Mouse (Mus musculus): ENCODE measurements around the gene Adora3. TPM values are rescaled to one million over a fixed set of nuclear protein-coding genes. Genes with fewer than 3 reads are reported as not detected.

The Adora3 gene
- total RNA-seq (2021), result 1 to 10 TPM in 1 of 2 experiments, under 1 TPM in 1; 0.82 to 1.2 TPM
- long read RNA-seq, experiment 1, partial matches to known transcripts, result 0 of 2 reads
- long read RNA-seq, experiment 1, other reads (novel, unspliced or antisense), result 0 of 2 reads
- long read RNA-seq, experiment 2, partial matches to known transcripts, result 0 of 2 reads
- long read RNA-seq, experiment 2, other reads (novel, unspliced or antisense), result 0 of 2 reads

DNA sequence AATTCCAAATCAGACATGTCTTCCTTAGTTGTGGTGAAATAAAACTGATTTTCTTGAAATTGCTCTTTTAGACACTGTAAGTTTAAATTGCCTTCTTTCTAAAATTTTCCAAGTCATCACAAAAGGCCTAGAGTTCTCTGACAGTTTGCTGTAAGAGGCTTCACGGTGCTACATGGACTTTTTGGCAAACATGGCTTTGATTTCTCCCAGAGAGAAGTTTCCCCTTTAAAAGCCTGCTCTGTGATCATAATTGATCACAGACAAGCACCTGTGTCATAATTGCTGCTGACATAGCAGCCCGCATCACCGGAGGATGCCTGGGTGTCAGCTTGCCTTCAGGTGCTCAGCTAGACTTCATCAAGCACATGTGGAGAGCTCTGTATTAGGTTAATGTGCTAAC, at the start of gene Adora3, which contains the start of gene Tmigd3:
Gene Adora3 (plus strand): TSS at position 301 of the 400 bp plus-strand sequence.
Gene Tmigd3 (plus strand): TSS at position 346 of the 400 bp plus-strand sequence.
- H3K27ac ChIP-seq, result peak within 1 kb of the TSS; percentile 82
- TF ChIP-seq CTCF (conservative IDR thresholded peaks at IDR 0.05), result no peak
- DNase-seq (ENCODE audit: low spot score in 2 of 2), result no peak
- H3K4me3 ChIP-seq, result no peak within 1 kb of the TSS

DNA sequence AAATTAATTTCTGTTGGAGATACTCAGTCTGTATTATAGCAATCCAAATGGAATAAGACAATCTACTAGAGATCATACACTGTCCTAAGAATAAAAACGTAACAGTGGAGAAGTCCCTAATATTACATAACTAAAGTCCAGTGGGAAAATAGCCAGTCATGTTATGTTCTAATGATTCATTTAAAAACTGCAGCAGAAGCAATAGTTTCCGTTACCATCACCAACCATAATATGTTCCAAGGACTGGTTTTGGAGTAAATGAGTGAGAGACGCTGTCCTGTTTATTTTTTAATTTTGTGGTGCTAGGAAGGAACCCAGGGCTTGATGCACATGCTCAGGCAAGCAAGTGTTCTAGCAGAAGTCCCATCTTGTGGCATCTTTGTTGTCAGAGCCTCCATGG, 49.2 kb upstream of the Adora3 start:
- no peak for DNase-seq (ENCODE audit: low spot score in 2 of 2)
- Histone ChIP-seq H3K4me3 (no peak overlapping the region), H3K27ac (no peak overlapping the region)
- TF ChIP-seq CTCF (conservative IDR thresholded peaks at IDR 0.05), result no peak

DNA sequence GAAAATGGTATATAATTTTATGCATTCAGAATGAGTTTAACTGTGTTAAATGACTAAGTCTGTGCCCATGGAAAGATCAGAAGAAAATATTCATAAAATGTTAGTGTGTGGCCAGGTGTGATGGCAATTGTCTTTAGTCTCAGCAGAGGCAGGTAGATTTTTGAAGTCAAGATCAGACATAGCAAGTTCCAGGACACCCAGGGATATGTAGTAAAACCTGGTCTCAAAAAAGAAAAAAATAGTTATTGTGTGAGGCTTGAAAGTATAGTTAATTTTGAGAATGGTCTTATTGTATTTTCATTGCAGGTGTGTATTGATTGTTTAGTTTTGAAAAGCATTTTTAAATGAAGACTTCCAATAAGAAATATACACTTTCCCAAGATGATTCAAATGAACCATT, 47.0 kb upstream of the Adora3 start:
- TF ChIP-seq CTCF (conservative IDR thresholded peaks at IDR 0.05), result no peak
- no peak for DNase-seq (ENCODE audit: low spot score in 2 of 2)

DNA sequence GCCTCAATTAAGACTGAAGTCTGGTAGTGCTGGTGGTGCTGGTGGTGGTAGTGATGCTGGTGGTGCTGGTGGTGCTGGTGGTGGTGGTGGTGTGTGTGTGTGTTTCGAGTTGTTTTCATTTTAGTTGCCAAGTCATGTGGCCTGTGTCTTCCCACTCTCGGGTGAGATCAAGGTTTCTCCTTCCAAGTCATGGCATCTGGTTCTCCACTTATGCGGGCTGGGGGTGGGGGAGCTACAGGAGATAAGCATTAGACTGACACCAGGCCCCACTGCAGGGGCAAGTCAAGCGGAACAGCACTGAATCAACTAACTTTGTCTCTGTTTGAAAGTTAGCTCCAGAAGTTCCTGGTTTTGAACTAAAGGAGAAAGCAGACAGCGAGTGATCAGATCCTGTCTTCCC, 46.6 kb upstream of the Adora3 start:
- no peak for TF ChIP-seq CTCF (conservative IDR thresholded peaks at IDR 0.05)
- no peak for DNase-seq (ENCODE audit: low spot score in 2 of 2)

More for the DNA sequence above, 47.0 kb upstream of the Adora3 start:
- Histone ChIP-seq H3K27ac (no peak overlapping the region), H3K4me3 (no peak overlapping the region)

DNA sequence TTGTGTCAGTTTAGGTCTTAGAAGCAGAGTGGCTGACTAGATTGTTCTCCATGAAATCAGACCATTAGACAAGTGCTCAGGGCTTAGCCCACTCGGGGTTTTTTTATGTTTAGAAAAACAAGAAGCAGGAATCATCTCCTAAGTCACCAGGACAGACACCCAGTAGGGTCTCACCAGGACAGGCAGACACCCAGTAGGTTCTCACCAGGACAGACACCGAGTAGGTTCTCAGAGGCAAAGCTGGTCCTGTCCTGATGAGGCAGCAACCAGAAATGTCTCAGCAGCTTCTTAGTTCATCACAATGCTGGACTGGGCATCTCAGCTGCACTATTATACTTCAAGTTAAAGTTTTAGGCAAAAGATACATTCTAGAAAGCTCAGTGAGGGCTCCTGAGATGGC, 46.0 kb upstream of the Adora3 start:
- H3K4me3 ChIP-seq, result no peak overlapping the region
- H3K27ac ChIP-seq, result no peak overlapping the region
- TF ChIP-seq CTCF (conservative IDR thresholded peaks at IDR 0.05), result no peak
- DNase-seq (ENCODE audit: low spot score in 2 of 2), result no peak

More for the DNA sequence above, 46.6 kb upstream of the Adora3 start:
- Histone ChIP-seq H3K4me3 (no peak overlapping the region), H3K27ac (no peak overlapping the region)

DNA sequence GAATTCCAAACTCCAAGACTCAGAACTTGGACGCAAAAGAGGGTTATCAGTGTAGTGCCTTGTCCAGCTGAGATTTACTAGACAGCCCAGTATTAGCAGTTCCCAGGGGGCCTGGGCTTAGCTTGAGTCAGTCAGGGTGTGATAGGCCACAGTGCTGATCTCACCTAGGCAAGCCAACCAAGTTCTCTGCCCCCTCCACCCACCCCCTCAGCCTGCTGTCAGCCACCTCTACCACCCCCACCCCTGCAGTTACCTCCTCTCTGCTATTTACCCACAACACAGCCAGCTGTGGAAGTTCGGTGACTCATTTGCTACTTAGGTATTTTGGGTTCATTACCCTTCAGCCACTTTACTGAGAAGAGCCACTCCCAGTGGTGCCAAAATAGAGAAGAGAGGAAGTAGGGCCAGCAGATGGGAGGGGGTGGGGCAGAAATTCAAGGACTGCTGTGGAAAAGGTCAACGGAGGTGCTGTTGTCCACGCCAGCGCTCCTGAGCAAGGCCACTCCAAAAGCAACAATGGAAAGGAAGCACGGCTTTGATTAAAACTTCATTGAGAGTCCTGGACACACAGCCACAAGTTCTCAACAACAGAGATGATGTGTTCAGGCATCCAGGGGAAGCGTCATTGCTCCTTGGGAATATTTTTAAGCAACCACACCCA, 45.0 kb upstream of the Adora3 start:
- Histone ChIP-seq H3K4me3 (no peak overlapping the region), H3K27ac (peak overlapping the region; percentile 39; the same call in 1 of the 2 replicates)
- DNase-seq (ENCODE audit: low spot score in 2 of 2), result no peak
- TF ChIP-seq CTCF (conservative IDR thresholded peaks at IDR 0.05), result no peak

DNA sequence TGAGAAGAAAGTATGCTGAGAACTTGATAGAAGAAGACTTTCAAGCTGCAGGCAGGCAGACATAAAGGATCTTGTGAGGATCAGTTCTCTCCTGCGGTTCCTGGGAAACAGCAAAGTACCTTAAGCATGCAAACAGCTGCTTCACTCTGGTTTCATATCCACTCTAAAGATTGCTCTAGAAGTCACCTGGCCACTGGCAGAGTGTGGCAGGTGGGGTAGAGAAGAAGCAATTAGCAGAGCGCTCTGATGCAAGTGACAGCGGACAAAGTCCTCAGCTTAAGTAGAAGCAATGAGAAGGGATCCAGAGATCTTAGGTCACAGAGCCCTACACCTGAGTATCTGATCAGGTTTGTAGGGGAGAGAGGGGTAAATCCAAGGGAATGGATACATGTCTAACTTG, 39.1 kb upstream of the Adora3 start:
- no peak for DNase-seq (ENCODE audit: low spot score in 2 of 2)
- Histone ChIP-seq H3K27ac (no peak overlapping the region), H3K4me3 (no peak overlapping the region)
- no peak for TF ChIP-seq CTCF (conservative IDR thresholded peaks at IDR 0.05)

DNA sequence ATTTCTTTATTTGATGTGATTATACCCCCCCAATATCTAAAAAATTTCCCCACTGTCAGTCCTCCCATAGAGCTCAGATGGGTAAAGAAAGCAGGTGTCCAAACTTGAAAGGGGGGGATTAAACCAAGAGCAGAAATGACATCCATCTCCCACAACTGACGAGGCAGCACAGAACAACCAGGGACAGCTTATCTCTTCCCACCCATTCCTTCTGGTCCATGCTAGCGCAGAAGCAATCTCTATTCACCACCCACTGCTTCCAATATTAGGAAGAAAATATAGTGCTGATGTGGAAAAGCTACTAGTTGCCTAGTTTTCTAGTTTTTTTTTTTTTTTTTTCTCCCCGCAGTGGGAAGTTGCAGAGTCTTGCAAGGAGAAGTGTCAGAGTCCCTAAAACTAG, 34.8 kb upstream of the Adora3 start:
- no peak for TF ChIP-seq CTCF (conservative IDR thresholded peaks at IDR 0.05)
- Histone ChIP-seq H3K27ac (peak overlapping the region; percentile 71), H3K4me3 (no peak overlapping the region)
- DNase-seq (ENCODE audit: low spot score in 2 of 2), result peak; percentile 23 to 52

DNA sequence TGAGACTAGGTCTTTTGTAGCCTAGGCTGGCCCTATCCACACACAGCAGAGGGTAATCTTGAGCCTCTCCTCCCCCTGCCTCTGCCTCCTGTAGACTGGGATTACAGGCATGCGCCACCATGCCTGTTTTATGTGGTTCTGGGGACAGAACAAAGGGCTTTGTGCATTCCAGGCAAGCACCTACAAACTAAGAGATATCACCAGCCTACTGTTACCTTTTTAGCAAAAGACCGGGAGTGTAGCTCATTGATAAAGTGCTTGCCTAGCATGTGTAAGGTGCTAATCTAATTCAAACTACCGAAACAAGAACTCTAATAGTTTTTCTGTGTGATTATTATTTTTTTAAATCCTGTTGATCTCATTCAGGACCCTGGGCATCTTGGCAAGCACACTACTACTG, 33.8 kb upstream of the Adora3 start:
- Histone ChIP-seq H3K27ac (no peak overlapping the region; the same call in 1 of the 2 replicates), H3K4me3 (no peak overlapping the region)
- DNase-seq (ENCODE audit: low spot score in 2 of 2), result no peak
- TF ChIP-seq CTCF (conservative IDR thresholded peaks at IDR 0.05), result no peak

DNA sequence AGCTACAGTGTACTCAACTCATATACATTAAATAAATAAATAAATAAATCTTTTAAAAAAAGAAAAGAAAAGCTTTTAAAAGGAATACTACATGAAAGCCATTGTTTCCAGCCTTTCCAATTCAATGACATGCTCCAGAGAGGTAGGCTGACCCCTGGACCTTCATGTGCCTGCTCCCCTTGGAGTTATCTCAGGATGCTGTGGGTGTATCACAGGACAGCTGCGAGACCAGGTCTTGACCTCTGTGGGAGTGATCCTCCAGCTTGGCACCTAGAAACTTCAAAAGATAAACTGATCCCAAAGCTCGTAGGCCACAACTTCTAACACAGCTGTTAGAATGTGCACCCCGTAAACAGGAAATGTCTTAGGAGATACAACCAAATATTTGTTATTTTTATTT, 32.0 kb upstream of the Adora3 start:
- no peak overlapping the region for H3K27ac ChIP-seq
- no peak overlapping the region for H3K4me3 ChIP-seq
- TF ChIP-seq CTCF (conservative IDR thresholded peaks at IDR 0.05), result no peak
- no peak for DNase-seq (ENCODE audit: low spot score in 2 of 2)

DNA sequence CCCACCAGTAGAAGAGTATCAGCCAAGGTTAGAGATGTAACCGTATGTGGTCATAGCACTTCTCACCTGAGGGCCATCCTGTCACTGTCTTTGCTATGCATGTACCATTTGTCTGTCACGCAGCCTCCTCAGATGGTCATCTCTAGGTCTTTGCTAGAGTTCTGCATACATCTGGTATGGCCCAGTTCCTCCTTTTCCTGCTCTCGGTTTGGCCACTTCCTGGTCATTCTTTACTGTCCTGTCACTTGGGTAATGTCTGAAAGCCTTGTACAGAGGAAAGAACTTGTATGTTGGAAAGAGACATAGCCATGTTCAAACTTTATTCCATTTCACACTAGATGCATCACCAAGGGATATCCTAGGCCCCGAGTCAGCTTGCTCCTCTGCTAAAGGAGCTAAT, 30.8 kb upstream of the Adora3 start:
- Histone ChIP-seq H3K4me3 (no peak overlapping the region), H3K27ac (no peak overlapping the region)
- no peak for DNase-seq (ENCODE audit: low spot score in 2 of 2)
- no peak for TF ChIP-seq CTCF (conservative IDR thresholded peaks at IDR 0.05)

DNA sequence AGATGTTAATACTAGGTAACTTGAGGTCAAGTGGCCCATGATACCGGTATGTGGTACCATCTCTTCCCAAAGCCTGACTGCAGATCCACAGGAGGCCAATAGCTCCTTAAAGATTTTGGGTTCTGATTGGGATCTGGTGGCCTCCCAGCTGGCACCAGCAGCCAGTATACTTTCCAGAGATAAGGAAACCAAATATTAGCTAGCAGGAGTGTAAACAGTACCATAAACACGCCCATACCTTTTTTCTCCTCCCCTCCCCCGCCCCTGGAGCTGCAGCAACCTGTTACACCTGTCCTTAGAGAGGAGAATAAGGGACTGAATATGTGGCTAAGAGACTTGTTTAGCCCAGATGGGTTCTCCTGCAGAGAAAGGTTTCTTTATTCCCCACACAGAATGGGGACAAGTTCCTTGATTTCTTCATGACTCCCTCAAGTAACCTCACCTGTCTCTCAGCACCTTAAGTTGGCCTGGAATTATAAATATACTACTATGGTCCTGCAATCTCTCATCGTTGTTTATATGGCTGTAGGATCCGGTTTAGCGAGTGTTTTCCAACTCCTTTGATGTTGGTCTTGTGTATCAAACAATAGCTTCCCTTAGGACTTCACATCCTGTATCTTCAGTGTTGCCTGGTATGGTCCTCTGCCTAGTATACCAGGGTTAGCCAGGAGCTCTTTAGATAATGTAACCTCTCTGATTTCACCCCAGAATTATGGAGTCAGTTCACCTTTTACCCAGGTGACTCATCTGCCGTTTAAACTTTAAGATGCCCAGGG, 24.2 kb upstream of the Adora3 start:
- Histone ChIP-seq H3K4me3 (no peak overlapping the region), H3K27ac (no peak overlapping the region)
- TF ChIP-seq CTCF (conservative IDR thresholded peaks at IDR 0.05), result no peak

DNA sequence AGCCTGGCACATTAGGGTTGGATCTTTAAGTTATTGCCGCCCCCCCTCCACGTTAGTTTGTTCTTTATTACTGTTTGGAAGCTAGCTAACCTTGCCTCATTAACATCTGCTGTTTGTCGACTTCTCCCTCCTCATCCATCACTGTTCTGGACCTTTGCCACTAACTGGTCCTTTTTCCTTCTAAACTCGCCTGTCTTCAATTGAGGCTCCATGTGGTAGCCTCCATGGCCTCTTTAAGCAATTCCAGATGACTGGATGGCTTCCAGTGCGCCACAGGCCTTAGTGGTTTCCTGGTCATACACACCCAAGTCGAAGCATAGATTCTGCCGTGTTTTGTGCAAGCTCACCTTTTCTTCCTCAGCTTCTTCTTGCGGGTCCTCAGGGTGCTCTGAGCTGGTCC, 16.9 kb upstream of the Adora3 start:
- Histone ChIP-seq H3K4me3 (no peak overlapping the region), H3K27ac (peak overlapping the region; percentile 65; the same call in 1 of the 2 replicates)
- no peak for DNase-seq (ENCODE audit: low spot score in 2 of 2)
- no peak for TF ChIP-seq CTCF (conservative IDR thresholded peaks at IDR 0.05)

More for the DNA sequence above, 24.2 kb upstream of the Adora3 start:
- no peak for DNase-seq (ENCODE audit: low spot score in 2 of 2)

Measured in layer of hippocampus, adult 2 months (tissue).